Mouse (Mus musculus): ENCODE measurements at regions not wholly inside any gene's neighbourhood (a gene's known extent, or its start where the extent isn't known, plus 50 kb on each side); places are given as distances from the start of the nearest gene placed in this dataset.
A peak's percentile ranks its signal among the peaks of the same experiment; 100 is the strongest.

DNA sequence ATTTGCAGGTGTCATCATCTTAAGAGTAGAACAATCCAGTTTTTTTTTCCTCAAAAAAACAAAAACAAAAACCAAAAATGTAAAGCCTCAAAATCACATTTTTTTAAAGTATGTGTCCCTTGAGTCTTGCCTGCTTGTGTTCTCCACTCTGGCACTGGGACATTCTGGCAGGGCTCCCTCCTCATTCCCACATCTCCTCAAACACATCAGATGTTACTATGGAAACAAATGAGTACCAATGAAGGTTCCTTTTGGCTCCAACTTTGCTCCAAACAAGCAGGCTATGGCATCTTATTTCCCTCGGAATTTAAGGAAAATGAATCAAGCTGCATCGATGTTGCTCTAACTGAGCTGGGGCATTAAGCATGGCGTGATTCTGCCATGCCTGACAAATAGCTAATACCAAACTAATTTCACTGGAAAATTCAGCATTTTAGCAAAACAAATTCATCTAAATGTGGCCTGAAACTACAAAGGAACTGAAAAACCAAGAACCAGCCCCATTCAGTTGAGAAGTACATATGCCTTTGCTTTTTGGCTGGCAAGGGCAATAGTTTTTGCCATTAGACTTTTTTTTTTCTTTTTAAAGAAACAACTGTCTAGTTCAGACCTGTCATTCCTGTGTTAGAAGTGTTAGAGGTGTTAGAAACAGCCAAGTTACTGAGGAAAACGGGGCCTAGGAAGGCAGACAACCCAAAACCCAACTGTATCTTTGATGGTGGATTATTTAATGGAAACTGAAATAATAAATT lies 522.2 kb upstream of the 2610301B20Rik start:
- Histone ChIP-seq H3K36me3 (ENCODE audit: control insufficient read depth, insufficient read depth, low read length) (no peaks in the 10 kb centered on the region), H3K9ac (ENCODE audit: low read depth, low read length) (no peak overlapping the region), H3K4me3 (ENCODE audit: low read length) (no peak overlapping the region), H3K27ac (ENCODE audit: low read depth, low read length) (no peak overlapping the region), H3K9me3 (ENCODE audit: control insufficient read depth, low read length) (no peaks in the 10 kb centered on the region), H3K27me3 (ENCODE audit: control insufficient read depth, insufficient read depth, low read length) (no peaks in the 10 kb centered on the region), H3K4me1 (ENCODE audit: control insufficient read depth, insufficient read depth, low read length) (no peaks in the 10 kb centered on the region), H3K4me2 (replicated peaks; ENCODE audit: low read depth, low read length) (no peak overlapping the region)
- no peak for ATAC-seq (ENCODE audit: low FRiP score, low TSS enrichment)
- WGBS, result 72% methylated on average over 4 of the region's 4 CpGs

DNA sequence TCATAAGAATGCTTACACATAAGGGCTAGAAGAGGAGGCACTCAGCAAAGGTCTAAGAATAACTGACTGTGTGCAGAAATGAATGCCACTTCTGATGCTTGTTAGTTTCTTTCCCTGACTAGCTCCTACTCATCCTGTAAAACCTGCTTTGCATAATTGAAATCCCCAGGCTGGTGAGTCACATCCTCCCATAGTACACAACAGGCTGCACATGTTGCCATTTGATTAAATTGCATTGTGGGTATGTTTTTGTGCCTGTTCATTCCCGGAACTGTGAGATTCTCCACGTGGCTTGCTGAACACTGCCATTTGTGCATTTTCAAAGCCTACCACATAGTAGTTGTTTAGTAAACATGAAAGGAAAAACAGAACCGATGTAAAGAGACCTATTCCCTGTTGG lies 516.7 kb upstream of the 2610301B20Rik start:
- no peak for ATAC-seq (ENCODE audit: low FRiP score, low TSS enrichment)
- H3K27me3 ChIP-seq (ENCODE audit: control insufficient read depth, insufficient read depth, low read length), result no peaks in the 10 kb centered on the region

DNA sequence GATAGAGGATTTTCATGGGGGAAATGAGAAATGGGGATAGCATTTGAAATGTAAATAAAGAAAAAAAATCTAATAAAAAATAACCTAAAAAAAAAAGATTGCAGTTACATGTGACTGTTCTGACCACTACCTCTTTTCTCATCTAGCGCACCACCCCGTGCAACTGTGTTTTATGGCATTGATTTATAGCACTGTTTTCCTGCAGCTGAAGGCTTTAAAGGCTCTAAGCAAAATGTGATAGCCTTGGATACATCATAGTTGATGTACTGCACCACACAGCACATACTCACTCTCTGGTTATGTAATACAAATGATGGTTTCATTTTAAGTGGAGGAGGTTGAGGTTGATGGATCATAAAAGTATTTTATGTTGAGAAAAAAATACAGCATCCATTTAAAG lies 484.5 kb upstream of the 2610301B20Rik start:
- Histone ChIP-seq H3K9ac (ENCODE audit: low read depth, low read length) (no peak overlapping the region), H3K4me3 (ENCODE audit: low read length) (no peak overlapping the region), H3K27ac (ENCODE audit: low read depth, low read length) (no peak overlapping the region), H3K36me3 (ENCODE audit: control insufficient read depth, insufficient read depth, low read length) (no peaks in the 10 kb centered on the region), H3K4me2 (replicated peaks; ENCODE audit: low read depth, low read length) (no peak overlapping the region), H3K9me3 (ENCODE audit: control insufficient read depth, low read length) (no peaks in the 10 kb centered on the region), H3K4me1 (ENCODE audit: control insufficient read depth, insufficient read depth, low read length) (no peaks in the 10 kb centered on the region), H3K27me3 (ENCODE audit: control insufficient read depth, insufficient read depth, low read length) (no peaks in the 10 kb centered on the region)
- 31% methylated on average over 2 of the region's 2 CpGs for WGBS
- ATAC-seq (ENCODE audit: low FRiP score, low TSS enrichment), result 0 out of 2 replicates have a peak, but pooled peaks have one; percentile 57

More for the DNA sequence above, 516.7 kb upstream of the 2610301B20Rik start:
- no peaks in the 10 kb centered on the region for H3K36me3 ChIP-seq (ENCODE audit: control insufficient read depth, insufficient read depth, low read length)
- no peaks in the 10 kb centered on the region for H3K4me1 ChIP-seq (ENCODE audit: control insufficient read depth, insufficient read depth, low read length)
- no peak overlapping the region for H3K9ac ChIP-seq (ENCODE audit: low read depth, low read length)
- no peaks in the 10 kb centered on the region for H3K9me3 ChIP-seq (ENCODE audit: control insufficient read depth, low read length)
- no peak overlapping the region for H3K4me3 ChIP-seq (ENCODE audit: low read length)
- 66% methylated on average over 3 of the region's 3 CpGs for WGBS
- no peak overlapping the region for H3K27ac ChIP-seq (ENCODE audit: low read depth, low read length)
- no peak overlapping the region for H3K4me2 ChIP-seq (replicated peaks; ENCODE audit: low read depth, low read length)

GRCm38 (mm10) chr4:10397249-10397648 lies 477.0 kb upstream of the 2610301B20Rik start:
- Histone ChIP-seq H3K9me3 (ENCODE audit: control insufficient read depth, low read length) (no peaks in the 10 kb centered on the region), H3K4me1 (ENCODE audit: control insufficient read depth, insufficient read depth, low read length) (no peaks in the 10 kb centered on the region), H3K27ac (ENCODE audit: low read depth, low read length) (no peak overlapping the region), H3K27me3 (ENCODE audit: control insufficient read depth, insufficient read depth, low read length) (no peaks in the 10 kb centered on the region), H3K36me3 (ENCODE audit: control insufficient read depth, insufficient read depth, low read length) (no peaks in the 10 kb centered on the region), H3K4me3 (ENCODE audit: low read length) (no peak overlapping the region), H3K4me2 (replicated peaks; ENCODE audit: low read depth, low read length) (no peak overlapping the region), H3K9ac (ENCODE audit: low read depth, low read length) (no peak overlapping the region)
- no peak for ATAC-seq (ENCODE audit: low FRiP score, low TSS enrichment)

DNA sequence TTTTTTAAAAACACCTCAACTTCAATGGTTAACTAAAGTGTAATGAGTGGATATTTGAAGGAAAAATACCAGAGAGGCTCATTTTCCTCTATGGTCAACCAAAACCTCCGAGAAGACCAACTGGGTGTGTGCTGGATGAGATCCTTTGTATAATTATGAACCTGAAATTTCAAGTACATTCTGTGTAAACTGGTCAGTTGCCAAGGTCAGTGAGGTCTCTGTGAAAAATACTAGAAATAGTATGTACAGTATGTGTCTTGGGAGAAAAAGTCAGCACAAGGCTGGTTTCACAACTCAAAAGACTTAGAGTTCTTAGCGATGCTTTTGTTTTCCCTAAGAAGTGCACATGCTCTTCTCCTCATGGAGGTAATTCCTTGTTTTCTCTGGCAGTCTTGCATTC lies 476.2 kb upstream of the 2610301B20Rik start:
- Histone ChIP-seq H3K4me3 (ENCODE audit: low read length) (no peak overlapping the region), H3K9ac (ENCODE audit: low read depth, low read length) (no peak overlapping the region), H3K4me2 (replicated peaks; ENCODE audit: low read depth, low read length) (no peak overlapping the region), H3K9me3 (ENCODE audit: control insufficient read depth, low read length) (no peaks in the 10 kb centered on the region), H3K4me1 (ENCODE audit: control insufficient read depth, insufficient read depth, low read length) (no peaks in the 10 kb centered on the region), H3K27me3 (ENCODE audit: control insufficient read depth, insufficient read depth, low read length) (no peaks in the 10 kb centered on the region), H3K27ac (ENCODE audit: low read depth, low read length) (no peak overlapping the region), H3K36me3 (ENCODE audit: control insufficient read depth, insufficient read depth, low read length) (no peaks in the 10 kb centered on the region)
- WGBS, result 91% methylated on average over 2 of the region's 2 CpGs
- no peak for ATAC-seq (ENCODE audit: low FRiP score, low TSS enrichment)

- H3K9me3 ChIP-seq (ENCODE audit: control insufficient read depth, low read length), result no peaks in the 10 kb centered on the region
- no peaks in the 10 kb centered on the region for H3K4me1 ChIP-seq (ENCODE audit: control insufficient read depth, insufficient read depth, low read length)
- no peaks in the 10 kb centered on the region for H3K36me3 ChIP-seq (ENCODE audit: control insufficient read depth, insufficient read depth, low read length)
- no peak overlapping the region for H3K4me3 ChIP-seq (ENCODE audit: low read length)
- H3K27ac ChIP-seq (ENCODE audit: low read depth, low read length), result no peak overlapping the region
- ATAC-seq (ENCODE audit: low FRiP score, low TSS enrichment), result no peak
- no peak overlapping the region for H3K9ac ChIP-seq (ENCODE audit: low read depth, low read length)
- no peaks in the 10 kb centered on the region for H3K27me3 ChIP-seq (ENCODE audit: control insufficient read depth, insufficient read depth, low read length)
- WGBS, result 45% methylated on average over 1 of the region's 1 CpGs
- no peak overlapping the region for H3K4me2 ChIP-seq (replicated peaks; ENCODE audit: low read depth, low read length)
Measured at GRCm38 (mm10) chr4:10399649-10400048, 474.6 kb upstream of the 2610301B20Rik start.

DNA sequence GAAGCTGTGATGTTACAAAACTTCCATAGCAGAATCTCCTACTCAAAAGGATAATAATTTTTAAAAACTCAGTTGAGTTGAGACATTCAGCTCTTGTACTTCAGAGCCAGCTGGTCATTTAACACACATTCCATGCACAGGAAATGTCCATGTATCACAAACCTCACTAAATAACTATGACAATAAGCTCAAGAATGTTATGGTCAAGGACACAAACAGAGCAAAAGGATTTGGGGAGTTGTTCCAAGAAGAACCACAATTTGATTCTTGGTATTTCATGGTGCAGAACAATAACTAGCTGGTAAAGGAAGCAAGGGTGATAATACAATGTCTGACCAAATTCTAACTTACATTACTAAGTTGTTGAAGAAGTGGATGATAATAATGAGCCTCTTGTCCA lies 471.4 kb upstream of the 2610301B20Rik start:
- no peak overlapping the region for H3K9ac ChIP-seq (ENCODE audit: low read depth, low read length)
- no peak for ATAC-seq (ENCODE audit: low FRiP score, low TSS enrichment)
- no peak overlapping the region for H3K27ac ChIP-seq (ENCODE audit: low read depth, low read length)
- H3K4me2 ChIP-seq (replicated peaks; ENCODE audit: low read depth, low read length), result no peak overlapping the region
- no peak overlapping the region for H3K4me3 ChIP-seq (ENCODE audit: low read length)
- H3K27me3 ChIP-seq (ENCODE audit: control insufficient read depth, insufficient read depth, low read length), result no peaks in the 10 kb centered on the region
- no peaks in the 10 kb centered on the region for H3K4me1 ChIP-seq (ENCODE audit: control insufficient read depth, insufficient read depth, low read length)
- H3K9me3 ChIP-seq (ENCODE audit: control insufficient read depth, low read length), result no peaks in the 10 kb centered on the region
- no peaks in the 10 kb centered on the region for H3K36me3 ChIP-seq (ENCODE audit: control insufficient read depth, insufficient read depth, low read length)

- ATAC-seq (ENCODE audit: low FRiP score, low TSS enrichment), result no peak
- H3K4me3 ChIP-seq (ENCODE audit: low read length), result no peak overlapping the region
Measured at GRCm38 (mm10) chr4:10404438-10404837, 469.9 kb upstream of the 2610301B20Rik start.

DNA sequence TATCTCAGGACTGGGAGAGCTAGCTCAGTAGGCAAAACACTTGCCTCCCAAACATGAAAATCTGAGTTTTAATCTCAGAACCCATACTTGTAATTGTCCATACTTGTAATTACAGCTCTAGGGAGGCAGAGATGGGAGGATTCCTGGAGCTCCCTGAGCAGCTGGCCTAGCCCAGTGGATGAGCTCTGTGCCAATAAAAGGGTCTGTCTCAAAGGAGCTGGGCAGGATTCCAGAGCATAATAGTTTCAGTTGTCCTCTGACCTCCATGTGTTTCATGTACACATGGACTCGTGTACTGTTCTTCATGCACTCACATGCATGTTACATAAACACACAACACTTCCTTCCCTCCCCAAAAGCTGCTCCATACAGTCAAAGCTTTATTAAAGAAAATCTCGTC lies 469.2 kb upstream of the 2610301B20Rik start:
- Histone ChIP-seq H3K4me2 (replicated peaks; ENCODE audit: low read depth, low read length) (no peak overlapping the region), H3K36me3 (ENCODE audit: control insufficient read depth, insufficient read depth, low read length) (no peaks in the 10 kb centered on the region), H3K9ac (ENCODE audit: low read depth, low read length) (no peak overlapping the region), H3K4me1 (ENCODE audit: control insufficient read depth, insufficient read depth, low read length) (no peaks in the 10 kb centered on the region), H3K27me3 (ENCODE audit: control insufficient read depth, insufficient read depth, low read length) (no peaks in the 10 kb centered on the region), H3K27ac (ENCODE audit: low read depth, low read length) (no peak overlapping the region), H3K4me3 (ENCODE audit: low read length) (no peak overlapping the region), H3K9me3 (ENCODE audit: control insufficient read depth, low read length) (no peaks in the 10 kb centered on the region)
- 72% methylated on average over 2 of the region's 2 CpGs for WGBS
- no peak for ATAC-seq (ENCODE audit: low FRiP score, low TSS enrichment)

More at GRCm38 (mm10) chr4:10404438-10404837, 469.9 kb upstream of the 2610301B20Rik start:
- no peaks in the 10 kb centered on the region for H3K9me3 ChIP-seq (ENCODE audit: control insufficient read depth, low read length)
- H3K27ac ChIP-seq (ENCODE audit: low read depth, low read length), result no peak overlapping the region
- no peak overlapping the region for H3K9ac ChIP-seq (ENCODE audit: low read depth, low read length)
- 57% methylated on average over 5 of the region's 5 CpGs for WGBS
- H3K27me3 ChIP-seq (ENCODE audit: control insufficient read depth, insufficient read depth, low read length), result no peaks in the 10 kb centered on the region
- H3K36me3 ChIP-seq (ENCODE audit: control insufficient read depth, insufficient read depth, low read length), result no peaks in the 10 kb centered on the region
- H3K4me2 ChIP-seq (replicated peaks; ENCODE audit: low read depth, low read length), result no peak overlapping the region
- no peaks in the 10 kb centered on the region for H3K4me1 ChIP-seq (ENCODE audit: control insufficient read depth, insufficient read depth, low read length)
